Mouse (Mus musculus) cerebellum, adult (tissue): ENCODE measurements around the gene Pcsk5.

Source experiments
- ATAC-seq: cut with Nextera tagmentation; 2 replicates; pipeline ENCODE4 v1.9.2; 2017; ENCODE audit warnings: mild to moderate bottlenecking, moderate library complexity, mixed read lengths; ENCODE audit not compliant: insufficient number of reproducible peaks, low FRiP score, low TSS enrichment

The Pcsk5 gene

GRCm38 (mm10) chr19:17592790-17593189 lies 244.6 kb downstream of the Pcsk5 start:
- ATAC-seq, result no peak

DNA sequence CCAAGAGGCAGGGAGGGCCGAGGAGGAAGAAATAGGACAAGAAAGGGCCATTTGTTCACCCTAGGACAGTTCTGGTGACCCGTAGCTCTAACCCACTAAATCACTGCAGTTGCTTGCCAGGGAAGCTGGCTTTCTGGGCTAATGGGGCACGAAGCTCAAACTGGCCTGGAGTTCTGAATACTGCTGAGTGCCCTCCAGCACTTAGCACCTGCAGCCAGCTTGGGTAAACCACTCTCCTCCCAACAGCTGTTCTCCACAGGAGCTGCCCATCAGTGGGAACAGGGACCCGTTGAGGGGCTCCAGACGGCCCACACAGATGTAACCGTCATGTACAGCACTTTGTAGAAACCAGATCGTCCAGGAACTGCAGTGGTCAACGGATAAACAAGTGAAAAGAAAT lies 246.1 kb downstream of the Pcsk5 start:
- ATAC-seq, result no peak

DNA sequence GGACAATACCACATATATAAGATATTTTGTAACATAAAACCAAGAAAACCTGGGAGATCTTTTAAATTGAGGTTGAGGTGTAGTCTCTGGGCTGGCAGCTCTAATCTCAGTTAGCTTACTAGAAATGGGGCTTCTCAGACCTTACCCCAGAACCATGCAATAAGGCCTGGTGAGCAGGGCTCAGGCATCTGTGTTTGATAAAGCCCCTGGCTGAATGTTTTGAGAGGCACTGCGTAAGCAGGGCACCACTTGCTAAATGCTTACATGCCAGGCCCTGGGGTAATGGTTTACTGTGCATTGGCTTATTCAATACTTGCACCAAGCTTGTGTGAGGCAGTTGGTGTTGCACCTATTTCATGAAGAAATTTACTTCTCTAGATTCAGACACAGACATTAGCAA lies 247.1 kb downstream of the Pcsk5 start:
- no peak for ATAC-seq

DNA sequence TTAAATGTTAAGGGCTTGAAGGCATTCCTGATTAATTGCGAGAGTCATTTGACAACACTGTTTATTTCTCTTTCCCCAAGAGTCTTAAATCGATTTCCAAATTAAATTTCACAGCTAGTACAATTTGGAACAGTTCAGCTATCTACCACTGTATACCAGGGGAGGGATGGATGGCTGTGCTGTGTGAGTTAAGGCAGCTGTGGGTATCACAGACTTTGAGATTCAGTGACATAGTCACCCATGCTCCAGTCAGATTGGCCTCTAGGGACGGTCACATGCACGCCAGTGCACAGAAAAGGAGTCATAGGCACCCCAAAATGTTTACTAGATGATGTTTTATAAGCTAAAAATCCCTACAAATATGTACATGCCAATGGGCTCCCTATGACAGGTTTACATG lies 260.0 kb downstream of the Pcsk5 start:
- no peak for ATAC-seq

GRCm38 (mm10) chr19:17574564-17574963 lies 262.9 kb downstream of the Pcsk5 start:
- ATAC-seq, result no peak

- ATAC-seq, result no peak
Measured at GRCm38 (mm10) chr19:17572315-17572714, 265.1 kb downstream of the Pcsk5 start.

GRCm38 (mm10) chr19:17570936-17571335 lies 266.5 kb downstream of the Pcsk5 start:
- ATAC-seq, result no peak

GRCm38 (mm10) chr19:17567264-17567663 lies 270.2 kb downstream of the Pcsk5 start:
- no peak for ATAC-seq

GRCm38 (mm10) chr19:17566097-17566496 lies 271.3 kb downstream of the Pcsk5 start:
- ATAC-seq, result no peak

GRCm38 (mm10) chr19:17558764-17559163 lies 278.7 kb downstream of the Pcsk5 start:
- no peak for ATAC-seq

- no peak for ATAC-seq
Measured at GRCm38 (mm10) chr19:17555159-17555558, 282.3 kb downstream of the Pcsk5 start.

- ATAC-seq, result no peak
Measured at GRCm38 (mm10) chr19:17554571-17554970, 282.9 kb downstream of the Pcsk5 start.

DNA sequence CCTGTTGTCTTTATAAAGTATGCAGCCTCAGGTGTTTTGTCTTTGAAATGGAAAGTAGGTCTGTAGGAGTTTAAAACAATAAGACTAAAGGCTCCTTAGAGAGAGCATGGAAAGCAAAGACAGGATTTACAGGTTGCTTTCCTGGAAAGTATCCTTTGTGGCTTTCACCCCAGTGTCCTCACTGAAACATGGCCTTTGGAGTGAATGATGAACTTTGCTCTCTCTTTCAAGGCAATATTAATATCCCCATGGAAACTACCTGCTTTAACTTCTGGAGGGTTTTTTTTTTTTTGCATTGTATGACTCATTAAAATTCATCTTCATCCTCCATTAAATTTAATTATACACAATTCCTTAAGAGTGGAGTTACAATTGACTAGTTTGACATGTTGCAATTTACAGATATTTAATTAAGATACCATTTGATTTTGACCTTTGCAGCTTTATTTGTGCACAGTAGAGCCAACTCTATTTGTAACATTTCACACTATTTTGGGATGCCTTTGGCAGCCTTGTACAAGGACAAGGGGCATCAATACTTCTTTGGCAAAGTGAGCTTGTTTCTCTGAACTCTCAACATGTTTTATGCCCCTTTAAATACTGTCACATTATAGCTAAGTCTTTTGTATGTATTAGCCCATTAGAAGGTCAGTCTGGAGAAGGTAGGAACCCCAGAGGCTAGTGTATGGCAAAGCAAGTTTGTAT lies 283.9 kb downstream of the Pcsk5 start:
- no peak for ATAC-seq

DNA sequence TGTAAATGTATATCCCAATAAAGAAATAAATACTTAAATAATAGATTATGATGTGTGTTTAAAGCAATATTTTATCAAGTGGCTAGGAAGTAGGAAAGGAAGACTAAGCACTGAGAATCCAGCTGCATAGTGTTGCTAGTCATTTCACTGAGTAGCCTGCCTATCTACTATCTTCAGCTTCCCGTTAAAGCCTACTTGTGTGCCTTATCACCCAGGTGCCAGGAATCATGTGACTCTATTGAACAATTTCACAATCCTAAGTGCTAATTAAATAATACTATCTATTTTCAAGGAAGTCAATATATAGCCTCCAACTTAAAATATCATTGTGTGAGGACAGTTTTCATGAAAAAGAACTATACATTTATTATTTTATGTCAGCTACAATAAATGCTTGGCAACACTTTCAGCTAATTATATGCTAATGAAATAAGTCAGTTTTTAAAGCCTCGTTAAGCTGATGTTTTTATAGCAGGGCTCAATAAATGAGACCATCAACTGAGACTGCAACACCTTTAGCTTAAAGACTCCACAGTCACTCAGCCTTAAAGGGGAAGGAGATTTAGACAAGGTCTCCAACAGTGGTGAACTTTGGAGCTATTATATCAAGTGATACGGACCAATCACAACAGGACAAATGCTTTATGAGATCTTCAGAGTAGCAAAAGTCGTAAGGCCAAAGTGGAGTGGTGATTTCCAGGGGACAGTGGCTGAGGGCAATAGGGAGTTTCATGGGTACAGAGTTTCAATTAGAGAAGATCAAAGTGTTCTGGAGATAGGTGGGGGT lies 308.5 kb downstream of the Pcsk5 start:
- ATAC-seq, result no peak

GRCm38 (mm10) chr19:17525558-17525957 lies 311.9 kb downstream of the Pcsk5 start:
- ATAC-seq, result no peak

DNA sequence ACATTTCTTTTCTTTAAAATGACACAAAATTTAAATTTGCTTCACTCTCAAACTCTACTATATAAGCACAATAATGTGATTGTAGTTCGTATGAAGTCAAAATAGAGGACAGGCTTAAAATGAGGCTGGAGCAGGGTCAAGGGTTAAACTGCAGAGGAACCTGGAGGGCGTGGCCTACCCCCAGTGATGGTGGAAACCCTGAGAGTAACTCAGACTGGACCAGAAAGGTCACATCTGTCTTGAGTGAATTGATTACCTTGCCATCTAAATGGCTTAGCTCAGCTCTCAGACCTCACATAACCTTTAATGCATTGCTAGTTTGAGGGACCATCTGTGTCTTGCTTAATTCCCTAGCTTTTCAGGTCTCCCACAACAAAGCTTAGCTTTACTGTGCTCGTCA lies 323.0 kb downstream of the Pcsk5 start:
- ATAC-seq, result no peak

DNA sequence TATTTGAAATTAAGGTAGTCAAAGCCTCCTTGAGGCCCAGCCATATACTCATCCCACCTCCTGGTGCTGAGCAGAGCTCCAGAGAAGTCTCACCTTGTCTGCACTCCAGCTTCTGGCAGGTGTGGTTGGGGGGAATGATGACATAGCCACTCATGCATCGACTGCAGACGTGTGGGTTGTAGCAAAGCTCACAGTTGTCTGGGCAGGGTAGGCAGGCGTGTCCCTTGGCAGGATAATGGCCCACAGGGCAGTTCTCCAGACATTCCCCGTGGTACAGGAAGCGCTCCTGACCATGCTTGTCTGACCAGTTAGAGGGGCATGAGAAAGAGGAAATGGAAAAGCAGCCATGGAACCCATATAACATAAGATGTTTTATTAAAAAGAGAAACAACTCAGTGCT lies 326.1 kb downstream of the Pcsk5 start:
- no peak for ATAC-seq

- ATAC-seq, result no peak
Measured at GRCm38 (mm10) chr19:17504212-17504611, 333.2 kb downstream of the Pcsk5 start.

DNA sequence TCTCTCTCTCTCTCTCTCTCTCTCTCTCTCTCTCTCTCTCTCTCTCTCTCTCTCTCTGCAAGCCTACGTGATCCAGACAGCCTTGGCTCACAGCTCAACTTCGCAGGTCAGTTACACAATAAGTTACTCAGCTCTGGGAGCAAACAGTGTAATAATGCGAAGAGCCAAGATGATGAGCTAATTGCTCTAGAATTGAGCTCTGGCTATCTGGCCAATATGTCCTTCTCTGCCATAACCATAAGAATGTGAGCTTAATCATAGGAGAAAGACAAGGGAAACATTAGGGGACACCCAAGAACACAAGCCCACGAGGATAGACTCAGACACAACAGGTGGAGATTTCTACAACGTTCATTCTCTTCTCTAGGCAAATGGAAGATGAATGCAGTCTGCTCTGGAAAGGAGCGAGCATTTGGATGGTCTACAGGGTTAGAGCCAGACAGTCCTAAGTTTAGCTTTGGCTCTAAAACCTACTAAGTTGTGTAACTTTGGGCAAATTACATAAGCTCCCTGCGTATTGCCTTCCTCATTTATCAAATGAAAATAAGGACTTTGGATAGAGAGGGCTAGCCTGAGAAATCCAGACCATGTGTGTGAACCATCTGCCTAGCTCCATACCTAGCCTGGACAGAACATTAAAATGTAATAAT lies 338.7 kb downstream of the Pcsk5 start:
- ATAC-seq, result no peak

- no peak for ATAC-seq
Measured at GRCm38 (mm10) chr19:17496131-17496530, 341.3 kb downstream of the Pcsk5 start.

GRCm38 (mm10) chr19:17491822-17492544 lies 345.4 kb downstream of the Pcsk5 start:
- no peak for ATAC-seq
